Mouse (Mus musculus): ENCODE results near the gene Mapk8.
"Not testable (repeated sequence)": the region's sequence is repeated elsewhere in the genome, so short reads cannot be mapped to it uniquely, and the experiment has no call there.

Gene Mapk8

DNA sequence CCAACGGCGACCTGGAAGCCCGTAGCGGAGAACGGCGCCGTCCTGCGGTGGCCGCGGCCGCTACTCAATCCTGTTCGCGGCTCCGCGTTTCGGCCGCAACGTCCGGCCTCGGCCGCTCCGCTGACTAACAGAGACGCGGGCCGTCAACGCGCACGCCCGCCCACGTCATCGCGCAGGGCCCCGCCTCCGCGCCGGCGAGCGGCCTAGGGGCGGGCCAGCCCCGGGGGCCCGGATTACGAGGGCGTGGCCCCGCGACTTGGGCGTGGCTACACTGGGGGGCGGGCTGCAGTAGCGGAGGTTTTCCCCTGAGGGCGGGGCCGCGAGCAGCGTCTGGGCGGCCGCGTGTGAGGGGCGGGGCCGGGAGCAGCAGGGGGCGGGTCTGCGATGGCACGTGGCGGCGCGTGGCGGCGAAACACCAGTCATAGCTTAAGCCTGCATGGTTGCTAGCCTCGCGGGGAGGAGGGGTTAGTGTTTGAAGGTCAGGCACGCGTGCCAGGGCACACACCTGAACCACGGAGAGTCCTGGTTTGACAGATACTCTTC is at the start of gene Mapk8:
Gene Mapk8 (minus strand): TSS at position 132 of the 543 bp plus-strand sequence.
- DNase-seq (ENCODE audit: low spot score), result peak; percentile 98

DNA sequence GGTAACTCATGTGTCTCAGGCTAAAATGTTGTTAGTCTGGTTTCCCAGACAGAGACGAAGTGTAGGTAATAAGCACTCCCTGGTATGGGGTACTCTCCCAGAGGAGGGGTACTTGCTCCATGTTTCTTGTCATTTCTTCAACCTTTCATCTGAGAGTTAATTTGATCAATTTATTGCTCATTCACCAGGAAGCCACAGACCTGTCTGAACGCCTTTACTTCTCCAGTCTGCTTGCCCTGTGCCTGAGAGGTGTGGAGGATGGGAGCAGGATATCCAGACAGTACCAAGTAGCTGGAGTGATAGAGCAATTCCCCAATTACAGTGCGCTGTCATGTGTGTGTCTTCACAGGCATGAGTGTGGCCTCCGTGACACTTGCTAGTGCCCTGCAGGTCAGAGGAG is 48.3 kb upstream of the Mapk8 start:
- no peak for DNase-seq (ENCODE audit: low spot score)

DNA sequence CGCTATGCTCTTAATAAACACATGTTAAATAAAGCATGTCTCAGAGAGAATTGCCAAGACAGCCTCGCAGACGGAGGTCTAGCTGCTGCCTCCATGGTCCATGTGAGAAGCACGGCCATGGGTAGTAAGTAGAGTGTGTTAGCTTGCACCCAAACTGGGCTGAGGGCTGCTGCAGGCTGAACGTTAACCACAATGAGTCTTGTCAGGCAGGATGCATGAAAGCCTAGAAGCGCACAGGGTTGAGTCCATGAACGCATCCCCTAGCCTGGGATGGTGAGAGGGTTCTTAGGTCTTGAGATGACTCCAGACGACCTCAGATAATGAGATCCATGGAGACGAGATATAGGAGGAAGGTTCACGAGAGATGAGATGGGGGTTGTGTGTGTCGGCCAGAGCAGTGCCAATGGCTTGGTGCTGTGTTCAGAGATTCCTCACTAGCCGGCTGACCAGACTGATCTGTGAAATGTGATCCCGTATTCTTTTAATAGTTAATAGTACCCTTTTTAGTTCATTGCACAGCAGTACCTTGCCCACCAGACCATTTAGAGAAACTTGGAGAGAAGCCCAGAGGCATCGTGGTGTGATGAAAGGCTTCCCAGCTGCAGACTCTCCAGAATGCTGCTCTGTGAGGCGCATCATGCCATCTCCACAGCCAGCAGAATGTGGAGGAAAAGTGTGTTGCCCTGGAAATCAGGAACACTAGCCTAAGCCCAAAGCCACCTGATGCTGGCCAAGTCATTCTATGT is 41.0 kb upstream of the Mapk8 start:
- no peak for DNase-seq (ENCODE audit: low spot score)

DNA sequence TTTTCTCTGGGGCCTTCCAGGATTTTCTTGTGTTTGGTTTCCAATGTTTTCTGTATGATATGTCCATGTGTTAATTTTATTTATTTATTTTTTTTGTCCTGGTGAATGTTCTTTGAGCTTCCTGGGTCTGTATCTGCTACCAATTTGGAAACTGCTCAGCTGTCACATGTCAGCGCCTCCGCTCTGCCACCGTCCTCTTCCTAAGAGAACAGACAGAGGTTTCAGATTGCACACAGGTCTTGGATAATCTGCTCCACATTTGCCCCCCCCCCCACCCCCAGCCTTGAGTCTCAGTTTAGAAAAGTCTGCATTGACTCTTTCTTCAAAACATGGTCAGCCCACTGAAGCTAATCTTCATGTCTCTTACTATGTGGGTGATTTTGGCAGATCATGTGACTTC is 35.0 kb upstream of the Mapk8 start:
- no peak for DNase-seq (ENCODE audit: low spot score)

DNA sequence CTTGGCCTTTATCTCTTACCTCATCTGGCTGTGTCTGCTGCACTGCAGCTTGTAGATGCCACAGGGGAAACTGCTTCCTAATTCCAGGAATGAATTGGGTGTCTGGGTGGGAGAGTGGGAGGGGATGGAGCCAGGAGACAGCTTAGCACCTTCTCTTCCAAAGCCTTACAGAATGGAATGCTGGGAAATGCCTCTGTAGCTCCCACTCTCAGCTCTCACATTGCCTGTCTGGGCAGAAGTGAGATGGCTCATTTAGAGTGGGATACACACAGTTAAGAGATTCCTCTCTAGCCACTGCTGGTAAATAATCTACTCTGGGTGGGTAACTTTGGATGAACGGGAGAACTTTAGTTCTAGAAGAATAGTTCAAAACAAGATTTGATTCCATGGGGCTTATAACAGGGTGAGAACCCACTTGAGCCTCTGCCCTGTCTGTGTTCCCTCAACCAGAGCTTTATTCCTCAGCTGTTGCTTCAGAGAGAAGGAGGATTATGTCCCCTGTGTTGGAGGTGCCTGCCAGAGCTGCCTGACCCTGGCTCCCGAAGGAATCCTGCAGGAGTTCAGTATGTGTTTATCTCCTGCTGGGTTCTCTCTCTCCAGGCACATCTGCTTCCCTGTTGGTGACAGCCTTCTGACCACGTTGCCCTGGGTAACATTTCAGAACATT is 29.3 kb upstream of the Mapk8 start:
- DNase-seq (ENCODE audit: low spot score), result no peak

DNA sequence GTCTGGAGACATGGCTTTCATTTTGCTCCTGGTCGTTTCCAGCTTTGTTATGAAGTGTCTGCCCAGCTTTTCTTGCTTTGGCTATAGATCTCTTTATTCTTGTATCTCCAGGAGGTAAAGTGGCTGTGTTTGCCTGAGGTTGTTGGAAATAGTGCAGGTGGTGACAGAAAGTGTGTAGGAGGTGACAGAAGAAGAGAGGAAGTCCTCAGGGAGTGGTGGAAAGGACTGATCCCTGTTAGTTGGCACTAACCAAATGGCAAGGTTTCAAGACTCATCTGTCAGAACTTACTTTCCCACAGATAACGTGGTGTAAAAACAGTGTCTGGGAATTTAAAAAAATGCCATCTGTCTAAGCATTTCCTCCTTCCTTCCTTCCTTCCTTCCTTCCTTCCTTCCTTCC is 27.5 kb upstream of the Mapk8 start:
- no peak for DNase-seq (ENCODE audit: low spot score)

DNA sequence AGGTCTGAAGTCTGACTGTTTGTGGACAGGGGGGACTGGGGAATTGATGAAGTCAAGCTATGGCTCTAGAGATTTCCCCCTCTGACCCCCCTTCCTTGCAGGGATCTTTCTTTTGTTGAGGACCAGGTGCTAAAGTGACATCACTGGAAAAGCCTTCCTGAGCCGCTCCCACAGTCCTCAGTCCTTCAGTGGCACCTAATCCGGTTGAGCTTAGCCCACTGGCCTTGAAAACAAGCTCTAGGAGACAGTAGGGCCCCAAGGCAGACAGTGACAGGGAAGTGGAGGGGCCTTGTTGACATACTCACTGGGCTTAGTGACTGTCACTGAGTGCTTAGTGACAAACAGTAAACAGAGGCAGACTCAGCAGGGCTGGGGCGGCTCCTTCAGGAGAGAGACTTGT is 24.4 kb upstream of the Mapk8 start, which contains the start of gene Frmpd2:
Gene Frmpd2 (plus strand): TSS at position 366 of the 400 bp plus-strand sequence.
- DNase-seq (ENCODE audit: low spot score), result no peak

DNA sequence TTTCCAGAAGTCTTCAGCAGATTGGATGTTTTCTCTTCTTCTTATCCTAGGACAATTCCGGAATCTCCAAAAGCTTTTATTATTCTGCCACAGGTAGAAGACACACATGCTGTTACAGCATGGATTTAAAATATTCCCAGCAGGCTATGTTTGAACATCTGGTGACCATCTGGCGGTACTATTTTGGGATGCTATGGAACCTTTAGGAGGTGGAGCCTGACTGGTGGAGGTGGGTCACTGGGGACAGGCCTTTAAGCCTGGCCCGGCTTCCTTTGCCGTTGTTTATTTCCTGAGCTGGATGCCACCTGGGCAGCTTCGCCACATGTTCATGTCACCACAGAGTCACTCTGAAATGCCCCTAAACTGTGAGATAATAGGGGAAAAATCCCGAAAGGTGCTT is 20.8 kb upstream of the Mapk8 start:
- DNase-seq (ENCODE audit: low spot score), result no peak

DNA sequence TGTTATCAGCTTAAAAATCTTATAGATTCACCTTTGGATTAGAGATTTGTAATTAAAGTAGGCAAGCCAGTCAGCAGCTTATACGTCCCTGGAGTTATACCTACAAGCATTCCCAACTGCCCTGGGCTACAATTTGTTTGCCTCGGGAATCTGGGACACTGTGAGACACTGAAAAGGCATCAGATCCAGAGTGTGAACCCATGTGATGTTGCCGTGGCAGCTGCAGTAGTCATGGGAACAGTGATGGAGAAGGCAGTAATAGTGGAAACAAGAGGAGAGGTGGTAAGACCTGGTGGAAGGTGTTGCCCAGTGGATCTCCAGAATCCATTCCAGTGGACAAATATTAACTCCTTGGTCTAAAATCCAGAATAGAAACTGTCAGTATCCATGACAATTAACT is 16.7 kb upstream of the Mapk8 start:
- DNase-seq (ENCODE audit: low spot score), result no peak

DNA sequence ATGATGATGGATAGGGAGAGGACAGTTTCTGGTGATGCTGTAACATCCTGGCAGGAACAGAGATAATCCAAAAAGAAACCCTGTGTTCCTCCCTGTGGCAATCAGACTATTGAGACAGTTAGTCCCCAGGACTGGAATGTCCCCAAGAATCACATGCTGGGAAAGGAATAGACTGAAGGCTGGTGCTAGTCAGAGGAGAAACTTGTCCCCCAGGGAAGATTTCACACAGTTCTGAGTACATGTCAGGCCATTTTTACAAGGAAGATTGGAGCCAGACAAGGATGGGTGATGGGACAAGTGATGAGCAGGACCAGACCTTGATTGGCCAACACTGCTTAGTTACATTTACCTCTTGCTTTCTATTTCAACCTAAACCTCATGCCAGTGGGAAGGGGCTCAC is 3.4 kb upstream of the Mapk8 start:
- no peak for DNase-seq (ENCODE audit: low spot score)

DNA sequence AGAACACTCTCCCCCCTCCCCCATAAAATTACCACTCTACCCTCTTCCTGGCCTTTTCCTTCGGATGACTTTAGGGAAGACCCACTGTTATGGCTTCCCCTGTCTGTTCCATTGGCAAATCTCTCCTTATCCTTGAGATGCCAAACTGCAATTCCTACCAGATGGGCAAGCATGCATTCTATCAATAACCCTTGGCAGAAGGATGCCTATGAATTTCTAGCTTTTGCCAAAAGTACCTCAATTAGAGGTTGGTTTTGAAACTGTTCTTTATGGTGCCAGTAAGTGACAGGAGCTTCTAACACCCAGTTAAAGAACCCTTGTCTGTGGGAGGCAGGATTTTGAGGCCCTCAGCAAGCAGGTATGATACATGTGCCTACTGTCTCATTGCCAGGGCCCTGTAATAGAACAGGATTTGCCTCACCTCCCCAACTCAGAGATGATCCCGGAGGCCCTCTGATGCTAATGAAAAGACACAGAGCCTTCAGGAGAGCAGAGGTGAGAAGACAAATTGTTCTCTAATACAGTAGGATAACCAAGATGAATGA is 2.4 kb upstream of the Mapk8 start:
- DNase-seq (ENCODE audit: low spot score), result no peak

DNA sequence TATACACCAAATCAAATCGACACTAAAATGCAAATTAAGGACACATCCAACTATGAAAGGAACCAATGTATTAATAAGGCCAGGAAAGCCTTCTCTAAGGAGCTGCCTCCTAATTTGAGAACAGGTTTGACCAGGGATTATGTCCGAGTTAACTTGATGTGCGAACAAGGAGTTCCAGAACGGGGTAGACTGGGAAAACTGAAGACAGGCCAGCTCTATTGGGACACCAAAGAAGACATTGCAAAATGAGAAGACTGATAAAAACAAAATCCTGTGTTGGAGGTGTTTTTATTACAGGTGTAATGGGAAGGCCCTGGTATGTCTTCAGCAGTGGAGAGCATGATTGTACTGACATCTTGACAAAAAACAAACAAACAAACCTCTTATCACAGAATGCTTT is 1.3 kb upstream of the Mapk8 start:
- no peak for DNase-seq (ENCODE audit: low spot score)

DNA sequence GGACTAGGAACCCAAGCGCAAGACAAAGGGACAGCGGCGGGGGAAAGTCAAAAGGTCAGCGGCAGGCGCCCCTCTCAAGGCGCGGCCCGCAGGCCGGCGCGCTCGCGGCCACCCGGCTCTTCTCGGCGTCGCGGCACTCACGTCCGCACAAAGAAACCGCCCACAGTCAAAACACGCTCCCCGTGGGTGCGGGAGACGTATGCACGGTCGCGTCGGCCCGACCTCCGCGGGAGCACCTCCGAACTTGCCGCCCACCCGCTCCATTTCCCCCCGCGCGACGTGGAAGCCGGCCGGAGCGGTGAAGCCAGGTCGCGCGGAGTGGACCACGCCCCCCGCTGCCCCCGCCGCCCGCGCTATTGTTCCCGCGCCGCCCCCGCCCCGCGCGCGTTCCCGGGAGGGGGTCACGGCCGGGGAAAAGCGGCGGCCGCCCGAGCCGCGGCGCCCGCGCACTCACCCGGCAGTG is 366 bp downstream of the Mapk8 start:
- DNase-seq (ENCODE audit: low spot score), result no peak

DNA sequence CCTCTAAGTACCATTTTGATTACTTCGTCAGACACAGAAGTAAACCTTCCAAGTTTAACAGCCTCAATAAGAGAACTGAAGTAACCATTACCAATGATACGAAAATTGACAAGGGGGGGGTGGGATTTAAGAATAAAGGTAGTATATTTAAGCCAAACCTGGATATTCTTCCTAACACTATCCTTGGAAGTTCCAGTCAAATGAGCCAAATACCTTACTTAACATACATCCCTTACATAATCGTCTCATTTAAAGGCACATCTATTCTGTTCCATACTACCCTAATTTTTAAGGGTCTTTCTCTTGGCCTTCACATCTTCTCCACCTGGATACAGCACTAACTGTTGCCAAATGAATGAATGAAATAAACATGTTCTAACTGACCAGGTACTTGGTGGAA is 996 bp downstream of the Mapk8 start:
- no peak for DNase-seq (ENCODE audit: low spot score)

DNA sequence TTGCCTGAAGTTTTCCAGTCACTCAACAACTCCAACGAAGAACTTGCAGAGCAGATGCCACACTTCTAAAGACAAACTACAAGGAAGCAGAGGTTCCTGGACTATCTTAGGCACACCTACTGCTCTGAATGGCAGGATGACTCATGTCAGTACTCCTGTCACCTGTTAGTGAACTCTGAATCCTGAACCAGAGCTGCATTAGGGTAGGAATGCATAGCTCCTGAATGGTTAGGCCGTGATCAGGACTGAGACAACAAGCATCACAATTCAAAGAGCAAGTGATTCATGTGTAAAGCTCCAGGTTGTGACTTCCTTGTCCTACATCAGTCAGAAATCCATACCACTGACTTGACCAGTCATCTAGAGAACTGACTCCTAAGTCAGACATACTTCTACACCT is 3.2 kb downstream of the Mapk8 start:
- no peak for DNase-seq (ENCODE audit: low spot score)

DNA sequence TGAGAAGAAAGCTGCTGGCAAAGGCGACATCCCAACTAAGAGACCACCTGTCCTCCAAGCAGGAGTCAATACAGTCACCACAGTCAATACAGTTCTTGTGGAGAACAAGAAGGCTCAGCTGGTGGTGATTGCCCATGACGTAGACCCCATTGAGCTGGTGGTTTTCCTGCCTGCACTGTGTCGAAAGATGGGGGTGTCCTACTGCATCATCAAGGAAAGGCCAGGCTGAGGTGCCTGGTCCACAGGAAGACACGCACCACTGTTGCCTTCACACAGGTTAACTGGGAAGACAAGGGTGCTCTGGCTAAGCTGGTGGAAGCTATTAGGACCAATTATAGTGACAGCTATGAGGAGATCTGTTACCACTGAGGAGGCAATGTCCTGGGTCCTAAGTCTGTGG is 14.5 kb downstream of the Mapk8 start:
- not testable (repeated sequence) for DNase-seq (ENCODE audit: low spot score)

DNA sequence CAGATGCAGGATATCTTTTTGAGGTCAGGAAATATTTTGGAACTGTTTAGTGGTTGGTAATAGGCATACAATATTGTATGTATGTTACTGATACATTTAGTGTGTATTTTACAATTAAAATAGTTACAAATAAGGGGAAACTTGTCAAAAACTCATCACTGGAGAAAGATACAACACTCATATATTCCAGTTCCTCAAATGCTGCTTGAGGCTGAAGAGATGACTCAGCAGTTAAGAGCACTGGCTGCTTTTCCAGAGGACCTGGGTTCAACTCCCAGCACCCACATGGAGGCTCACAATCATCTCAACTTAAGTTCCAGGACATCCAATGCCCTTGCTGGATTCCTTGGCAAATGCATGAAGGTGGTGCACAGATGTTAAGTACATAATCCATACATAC is 22.8 kb downstream of the Mapk8 start:
- DNase-seq (ENCODE audit: low spot score), result no peak

DNA sequence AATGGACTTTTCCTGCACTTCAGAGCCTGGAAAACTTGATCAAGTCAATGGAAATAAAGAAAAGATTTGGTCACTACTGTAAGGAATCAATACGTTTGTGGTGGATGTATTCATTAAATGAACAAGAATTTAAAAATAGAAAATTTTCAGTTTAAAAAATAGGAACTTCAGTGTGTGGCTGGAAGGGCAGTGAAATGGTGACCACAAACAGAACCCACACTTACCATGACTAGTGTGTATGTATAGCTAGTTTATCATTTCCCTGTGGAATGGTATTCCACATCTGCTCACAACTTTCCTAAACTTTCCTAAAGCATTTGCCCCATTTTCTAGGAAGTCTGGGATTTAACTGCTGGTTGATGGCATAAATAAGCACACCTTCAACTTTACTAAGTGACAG is 24.0 kb downstream of the Mapk8 start:
- DNase-seq (ENCODE audit: low spot score), result no peak

DNA sequence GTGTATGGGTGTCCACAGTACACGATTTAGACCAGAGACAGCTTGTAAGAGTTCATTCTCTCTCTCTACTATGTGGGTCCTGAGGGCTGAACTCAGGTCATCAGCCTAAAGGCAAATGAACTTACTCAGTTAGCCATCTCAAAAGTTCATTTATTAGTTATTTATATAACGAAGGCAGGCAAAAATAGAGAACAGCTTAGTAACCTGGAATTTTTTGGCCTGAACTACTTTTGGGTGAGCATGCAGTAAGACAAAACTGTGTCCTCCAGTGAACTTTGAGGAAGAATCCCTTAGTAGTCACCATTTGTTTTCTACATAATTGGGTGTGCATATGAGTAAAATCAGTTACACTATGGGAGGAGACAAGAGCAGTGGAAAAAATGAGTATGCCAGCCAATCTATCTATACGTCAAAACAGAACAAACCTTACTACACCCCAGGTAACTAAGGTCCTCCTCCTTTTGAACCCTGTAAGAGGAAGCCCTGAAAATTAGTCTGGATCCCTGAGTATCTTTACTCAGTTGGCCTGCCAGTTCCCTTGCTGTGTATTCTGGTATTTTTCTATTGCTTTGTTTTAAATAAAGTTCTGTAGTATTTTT is 28.5 kb downstream of the Mapk8 start:
- no peak for DNase-seq (ENCODE audit: low spot score)

DNA sequence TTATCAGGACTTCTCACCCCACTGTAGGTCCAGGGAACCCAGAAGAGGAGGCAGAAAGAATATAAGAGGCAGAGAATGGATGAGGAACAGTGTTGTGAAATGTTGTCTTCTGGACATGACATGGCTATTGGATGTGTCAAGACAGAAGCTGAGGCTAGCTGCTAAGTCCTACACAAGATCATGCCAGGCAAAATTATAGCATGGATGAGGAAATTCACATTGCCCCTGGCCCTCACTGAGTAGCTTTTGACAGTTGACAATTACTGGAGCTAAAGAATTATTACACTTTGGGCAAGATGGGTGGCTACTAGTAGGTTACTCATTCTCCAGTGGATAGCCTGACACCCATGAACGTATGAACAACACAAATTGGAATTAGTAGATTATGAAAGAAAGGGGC is 31.2 kb downstream of the Mapk8 start:
- DNase-seq (ENCODE audit: low spot score), result no peak

DNA sequence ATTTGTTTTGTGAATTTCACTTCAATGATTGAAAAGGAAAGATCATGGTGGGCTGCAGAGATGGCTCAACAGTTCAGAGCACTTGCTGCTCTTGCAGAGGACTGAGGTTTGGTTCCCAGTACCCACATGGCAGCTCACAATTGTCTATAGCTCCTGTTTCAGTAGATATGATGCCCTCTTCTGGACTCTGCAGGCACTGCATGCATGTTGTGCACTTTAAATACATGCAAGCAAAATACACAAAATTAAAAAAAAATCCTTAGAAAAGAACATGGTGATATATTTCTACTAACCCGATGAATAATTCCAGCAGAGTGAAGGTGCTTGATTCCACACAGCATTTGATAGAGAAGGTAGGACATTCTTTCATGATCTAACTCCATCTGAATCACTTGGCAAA is 44.6 kb downstream of the Mapk8 start:
- DNase-seq (ENCODE audit: low spot score), result no peak

DNA sequence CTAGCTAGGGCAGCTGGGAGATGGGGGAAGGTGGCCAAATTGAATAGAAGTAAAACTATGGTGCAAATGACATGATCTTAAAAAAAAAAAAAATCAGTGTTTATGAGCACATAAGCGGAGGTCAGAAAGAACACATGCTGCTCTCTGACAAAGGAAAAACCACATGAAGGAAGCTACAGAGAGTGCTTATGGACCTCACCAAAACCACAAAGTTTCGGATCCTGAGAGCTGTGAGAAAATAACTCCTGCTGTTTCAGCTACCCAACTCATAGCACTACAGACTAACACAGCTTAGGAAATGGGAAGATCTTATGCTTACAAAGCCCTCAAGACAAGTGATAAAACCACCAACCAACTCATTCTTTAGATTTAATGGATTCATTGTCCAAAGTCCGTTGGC is 46.9 kb downstream of the Mapk8 start:
- no peak for DNase-seq (ENCODE audit: low spot score)
